ENCODE assay signal across 12 mouse cellular contexts in genomic region chr17:63008277-63008676, GRCm38 (mm10).
DNase-seq lines count a peak whose midpoint lies in the region; ATAC-seq and TF ChIP-seq lines count a peak whose summit lies in the region.
"Had no signal": no experiment of that assay in that cellular context is flagged by ENCODE, and none has a peak within 500 bp of the region (broad histone marks: within the 10 kb centered on the region; RNA-seq: fewer than 3 reads in every experiment).

No protein-coding gene starts in this region.

- peak; percentile 85 for ATAC-seq in kidney, embryonic 15.5 days (replicated peaks; ENCODE audit: low FRiP score)
- peak; percentile 68; the same call in 1 of the 2 replicates for ATAC-seq in embryonic facial prominence, embryonic 11.5 days (replicated peaks; ENCODE audit: insufficient number of reproducible peaks, low FRiP score, low TSS enrichment, low read depth)
- ATAC-seq in limb, embryonic 14.5 days (ENCODE audit: low FRiP score, low read depth): peak; percentile 28; the same call in 1 of the 2 replicates

- WGBS in kidney, embryonic 15.5 days: 31% methylated on average over 5 of the region's 5 CpGs
- WGBS in embryonic facial prominence, embryonic 11.5 days: 36% methylated on average over 5 of the region's 5 CpGs
- 29% methylated on average over 5 of the region's 5 CpGs for WGBS in limb, embryonic 14.5 days
- 52% methylated on average over 5 of the region's 5 CpGs for WGBS in spleen, adult 2 months

- no peak overlapping the region for H3K9ac ChIP-seq in kidney, embryonic 15.5 days
- H3K9ac ChIP-seq in embryonic facial prominence, embryonic 11.5 days (replicated peaks; ENCODE audit: low read length): no peak overlapping the region
- no peak overlapping the region for H3K9ac ChIP-seq in limb, embryonic 14.5 days (ENCODE audit: low read depth, low read length, severe bottlenecking)

- peak overlapping the region; percentile 42 for H3K27ac ChIP-seq in kidney, embryonic 15.5 days
- no peak overlapping the region for H3K27ac ChIP-seq in embryonic facial prominence, embryonic 11.5 days (replicated peaks; ENCODE audit: low read depth, low read length)
- H3K27ac ChIP-seq in limb, embryonic 14.5 days (replicated peaks; ENCODE audit: low read depth, low read length): no peak overlapping the region
- no peak overlapping the region for H3K27ac ChIP-seq in spleen, adult 2 months (ENCODE audit: insufficient read depth, low read length)
- H3K27ac ChIP-seq: macrophage had no signal

- no peaks in the 10 kb centered on the region for H3K9me3 ChIP-seq in kidney, embryonic 15.5 days (replicated peaks)
- no peaks in the 10 kb centered on the region for H3K9me3 ChIP-seq in embryonic facial prominence, embryonic 11.5 days (replicated peaks; ENCODE audit: control insufficient read depth, low read length)
- no peaks in the 10 kb centered on the region for H3K9me3 ChIP-seq in limb, embryonic 14.5 days (ENCODE audit: control insufficient read depth, low read length)
- H3K9me3 ChIP-seq: G1E had no signal

- no peak for TF ChIP-seq CTCF in spleen, adult 2 months (IDR thresholded peaks at IDR 0.05; ENCODE audit: extremely low read depth, insufficient read depth, insufficient read length, insufficient replicate concordance)

- peaks cover 20% of the 10 kb centered on the region for H3K4me1 ChIP-seq in kidney, embryonic 15.5 days
- H3K4me1 ChIP-seq in embryonic facial prominence, embryonic 11.5 days (ENCODE audit: control insufficient read depth, insufficient read depth, low read length): no peaks in the 10 kb centered on the region
- H3K4me1 ChIP-seq in limb, embryonic 14.5 days (ENCODE audit: control insufficient read depth, insufficient read depth, low read length): peaks cover 12% of the 10 kb centered on the region; the same call in 1 of the 2 replicates
- peaks cover 9% of the 10 kb centered on the region for H3K4me1 ChIP-seq in spleen, adult 2 months (ENCODE audit: control insufficient read depth, insufficient read depth, insufficient read length)

- no peak overlapping the region for H3K4me3 ChIP-seq in kidney, embryonic 15.5 days (replicated peaks)
- no peak overlapping the region for H3K4me3 ChIP-seq in embryonic facial prominence, embryonic 11.5 days (ENCODE audit: low read depth, low read length)
- no peak overlapping the region for H3K4me3 ChIP-seq in limb, embryonic 14.5 days (replicated peaks; ENCODE audit: low read length)
- no peak overlapping the region for H3K4me3 ChIP-seq in spleen, adult 2 months (ENCODE audit: extremely low read depth, insufficient read depth, insufficient read length)

- intact Hi-C loops in gastrocnemius, postnatal 14 days (cut with DNase I; ENCODE audit: low total_unique reads): no loop called here

- no peak for TF ChIP-seq POLR2A in limb, embryonic 14.5 days (IDR thresholded peaks at IDR 0.05; ENCODE audit: borderline replicate concordance, extremely low read depth, insufficient read depth, insufficient read length)
- no peak for TF ChIP-seq POLR2A in spleen, adult 2 months (IDR thresholded peaks at IDR 0.05; ENCODE audit: low read depth, low read length)

- no peaks in the 10 kb centered on the region for H3K36me3 ChIP-seq in kidney, embryonic 15.5 days
- H3K36me3 ChIP-seq in embryonic facial prominence, embryonic 11.5 days (replicated peaks; ENCODE audit: control insufficient read depth, insufficient read depth, low read depth, low read length): no peaks in the 10 kb centered on the region
- H3K36me3 ChIP-seq in limb, embryonic 14.5 days (ENCODE audit: control insufficient read depth, insufficient read depth, low read length): no peaks in the 10 kb centered on the region
- no peaks in the 10 kb centered on the region for H3K36me3 ChIP-seq in spleen, adult 2 months (ENCODE audit: control insufficient read depth, insufficient read depth, low read length)
- H3K36me3 ChIP-seq: G1E had no signal

- DNase-seq in kidney, adult 8-10 months: no peak
- peak; percentile 42 for DNase-seq in embryonic facial prominence, embryonic 11.5 days (ENCODE audit: low spot score)
- DNase-seq in limb, embryonic 14.5 days (ENCODE audit: low spot score): no peak
- DNase-seq in spleen, adult 2 months (ENCODE audit: low read depth in 1 of 2, low spot score in 2 of 2): peak; percentile 8 to 17
- DNase-seq in gastrocnemius, adult 8-10 months (ENCODE audit: low spot score in 2 of 2): no peak
- DNase-seq in gastrocnemius, postnatal 14 days: no peak
- DNase-seq in layer of hippocampus, postnatal 25 days (ENCODE audit: extremely low spot score in 1 of 2, low spot score in 1 of 2): no peak
- DNase-seq: gastrocnemius, postnatal 25 days; right cerebral cortex, postnatal 4 days had no signal

- H3K4me2 ChIP-seq in kidney, embryonic 15.5 days: no peak overlapping the region
- no peak overlapping the region for H3K4me2 ChIP-seq in embryonic facial prominence, embryonic 11.5 days (ENCODE audit: low read depth, low read length)
- H3K4me2 ChIP-seq in limb, embryonic 14.5 days (replicated peaks; ENCODE audit: low read depth, low read length, severe bottlenecking): no peak overlapping the region

- H3K27me3 ChIP-seq in kidney, embryonic 15.5 days: no peaks in the 10 kb centered on the region
- no peaks in the 10 kb centered on the region for H3K27me3 ChIP-seq in embryonic facial prominence, embryonic 11.5 days (ENCODE audit: control insufficient read depth, insufficient read depth, low read length)
- H3K27me3 ChIP-seq in limb, embryonic 14.5 days (ENCODE audit: control insufficient read depth, insufficient read depth, low read length): no peaks in the 10 kb centered on the region
- H3K27me3 ChIP-seq in spleen, adult 2 months (ENCODE audit: control insufficient read depth, insufficient read depth, low read length): no peaks in the 10 kb centered on the region

Comparison
In these comparisons a context has a peak if more than half of its experiments do, and no peak if none do; other contexts are left out.
1. ATAC-seq: peak in every context shown above with its lines; median percentile 85 in kidney, embryonic 15.5 days; 68 in embryonic facial prominence, embryonic 11.5 days; 28 in limb, embryonic 14.5 days.
2. DNase-seq: peak in embryonic facial prominence, embryonic 11.5 days (single experiment) and spleen, adult 2 months (2 of 2); none in kidney, adult 8-10 months (0 of 2), limb, embryonic 14.5 days (single experiment), gastrocnemius, adult 8-10 months (0 of 2), gastrocnemius, postnatal 14 days (single experiment) and layer of hippocampus, postnatal 25 days (0 of 2).